Mouse (Mus musculus): Measurements from ENCODE around the gene 2310034C09Rik. TPM values are rescaled to one million over a fixed set of nuclear protein-coding genes. Genes with fewer than 3 reads are reported as not detected.

The 2310034C09Rik gene
- not detected for polyA plus RNA-seq (2017; shearing (Covaris generic))

DNA sequence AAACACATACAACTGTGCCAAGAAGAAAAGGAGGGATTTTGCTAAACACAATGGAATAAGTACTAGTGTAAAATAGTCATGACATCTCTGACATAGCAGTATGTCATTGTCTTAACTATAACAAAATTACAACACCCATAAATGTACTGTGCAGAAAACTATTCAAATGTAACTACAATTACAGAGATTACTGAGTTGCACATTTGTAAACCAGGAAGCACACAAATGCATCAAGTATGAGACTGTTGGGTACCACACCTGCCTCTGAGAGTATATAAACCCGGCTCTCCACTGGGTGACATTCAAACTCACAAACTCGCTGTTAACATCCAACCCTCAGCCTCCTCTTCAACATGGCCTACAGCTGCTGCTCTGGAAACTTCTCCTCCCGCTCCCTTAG, at the start of gene 2310034C09Rik:
TSS of gene 2310034C09Rik (plus strand) at position 301 of the 400 bp plus-strand sequence.

DNA sequence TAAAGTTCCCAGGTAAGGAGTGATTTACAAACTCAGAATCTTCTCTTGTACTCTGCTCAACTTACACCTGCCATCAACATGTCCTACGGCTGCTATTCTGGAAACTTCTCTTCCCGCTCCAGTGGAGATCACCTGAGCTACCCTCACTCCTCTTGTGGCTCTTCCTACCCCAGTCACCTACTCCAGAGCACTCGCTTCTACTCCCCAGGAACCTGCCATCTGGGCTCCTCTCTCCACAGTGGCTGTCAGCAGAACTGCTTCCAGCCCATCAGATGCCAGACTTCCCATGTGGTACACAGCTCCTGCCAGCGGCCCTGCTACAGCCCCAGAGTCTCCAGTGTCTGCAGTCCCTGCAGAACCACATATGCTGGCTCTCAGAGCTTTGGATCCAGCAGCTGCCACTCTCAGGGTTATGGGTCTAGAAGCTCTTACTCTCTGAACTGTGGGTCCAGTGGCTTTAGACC, 29.8 kb upstream of the 2310034C09Rik start, which contains the start of gene Krtap13-1:
TSS of gene Krtap13-1 (plus strand) at position 51 of the 464 bp plus-strand sequence.

GRCm38 (mm10) chr16:88751535-88751934, 7.1 kb upstream of the 2310034C09Rik start, which contains the start of gene Krtap13:
Gene Krtap13 (minus strand): TSS chr16:88751635.

DNA sequence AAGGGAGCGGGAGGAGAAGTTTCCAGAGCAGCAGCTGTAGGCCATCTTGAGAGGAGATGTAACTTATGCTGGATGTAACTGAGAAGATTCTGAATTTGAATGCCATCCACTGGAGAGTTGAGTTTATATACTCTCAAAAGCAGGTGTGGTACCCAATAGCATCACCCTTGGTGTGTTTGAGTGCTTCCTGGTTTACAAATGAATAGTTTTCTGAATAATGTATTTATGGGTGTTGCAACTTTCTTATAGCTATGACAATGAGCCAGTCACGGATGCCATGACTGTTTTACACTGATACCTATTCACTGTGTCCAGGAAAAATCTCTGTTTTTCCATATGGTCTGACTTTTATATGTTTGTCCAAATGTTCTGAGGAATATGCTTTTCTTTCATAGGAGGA, 15.5 kb downstream of the 2310034C09Rik start, which contains the start of gene 2310057N15Rik:
TSS of gene 2310057N15Rik (minus strand) at position 101 of the 400 bp plus-strand sequence.

GRCm38 (mm10) chr16:88777596-88777995, 18.9 kb downstream of the 2310034C09Rik start, which contains the start of gene Gm5965:
Gene Gm5965 (plus strand): TSS chr16:88777896.

Other genes starting within 250 kb of the 2310034C09Rik start
- gene Cldn8, start 195.7 kb upstream of the 2310034C09Rik start, polyA plus RNA-seq (2017; shearing (Covaris generic)) = not detected
- not detected for gene Krtap24-1, start 146.6 kb upstream of the 2310034C09Rik start, polyA plus RNA-seq (2017; shearing (Covaris generic))
- not detected for gene 2310079G19Rik, start 131.2 kb upstream of the 2310034C09Rik start, polyA plus RNA-seq (2017; shearing (Covaris generic))
- not detected for gene Krtap26-1, start 111.1 kb upstream of the 2310034C09Rik start, polyA plus RNA-seq (2017; shearing (Covaris generic))
- gene Krtap27-1, start 87.2 kb upstream of the 2310034C09Rik start, polyA plus RNA-seq (2017; shearing (Covaris generic)) = not detected
- gene 2310061N02Rik, start 50.9 kb upstream of the 2310034C09Rik start, polyA plus RNA-seq (2017; shearing (Covaris generic)) = not detected
- not detected for gene Krtap13-1, start 30.0 kb upstream of the 2310034C09Rik start, polyA plus RNA-seq (2017; shearing (Covaris generic))
- not detected for gene Krtap13, start 7.2 kb upstream of the 2310034C09Rik start, polyA plus RNA-seq (2017; shearing (Covaris generic))
- not detected for gene 2310057N15Rik, start 15.4 kb downstream of the 2310034C09Rik start, polyA plus RNA-seq (2017; shearing (Covaris generic))
- gene Gm5965, start 19.0 kb downstream of the 2310034C09Rik start, polyA plus RNA-seq (2017; shearing (Covaris generic)) = not detected
- gene Gm20741, start 53.4 kb downstream of the 2310034C09Rik start, polyA plus RNA-seq (2017; shearing (Covaris generic)) = not detected
- not detected for gene Krtap15, start 61.4 kb downstream of the 2310034C09Rik start, polyA plus RNA-seq (2017; shearing (Covaris generic))
- not detected for gene Krtap14, start 67.3 kb downstream of the 2310034C09Rik start, polyA plus RNA-seq (2017; shearing (Covaris generic))
- gene Krtap19-1, start 110.6 kb downstream of the 2310034C09Rik start, polyA plus RNA-seq (2017; shearing (Covaris generic)) = not detected
- gene Krtap19-2, start 115.4 kb downstream of the 2310034C09Rik start, polyA plus RNA-seq (2017; shearing (Covaris generic)) = not detected
- not detected for gene Krtap19-3, start 119.2 kb downstream of the 2310034C09Rik start, polyA plus RNA-seq (2017; shearing (Covaris generic))
- not detected for gene Krtap19-4, start 126.2 kb downstream of the 2310034C09Rik start, polyA plus RNA-seq (2017; shearing (Covaris generic))
- not detected for gene Krtap19-5, start 137.6 kb downstream of the 2310034C09Rik start, polyA plus RNA-seq (2017; shearing (Covaris generic))
- not detected for gene Krtap19-9b, start 173.4 kb downstream of the 2310034C09Rik start, polyA plus RNA-seq (2017; shearing (Covaris generic))
- not detected for gene Krtap16-3, start 204.0 kb downstream of the 2310034C09Rik start, polyA plus RNA-seq (2017; shearing (Covaris generic))

Data from activated CD4-positive, CD25-positive, alpha-beta regulatory T cell, adult 9 weeks (primary cell).